8 mouse cellular contexts compared by ENCODE assay signal in the genomic region with DNA sequence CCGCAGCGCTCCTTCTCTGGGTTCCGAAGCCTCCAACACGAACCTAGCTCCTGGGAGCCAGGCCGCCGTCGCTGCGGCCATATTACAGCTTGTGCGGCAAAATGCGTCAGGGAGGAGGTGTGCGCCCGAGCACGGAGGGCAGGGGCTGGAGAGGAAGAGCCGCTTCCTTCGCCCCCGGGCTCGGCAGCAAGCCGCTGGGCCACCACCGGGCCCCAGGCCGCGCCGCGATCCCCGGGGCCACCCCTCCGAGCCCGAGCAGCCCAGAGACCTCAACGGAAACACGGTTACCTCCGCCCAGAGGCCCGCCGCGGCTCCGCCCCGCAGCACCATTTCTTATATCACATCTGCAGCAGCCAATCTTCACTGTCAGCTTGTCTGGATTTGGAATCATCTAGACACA. TPM values are rescaled to one million over a fixed set of nuclear protein-coding genes. Genes with fewer than 3 reads are reported as not detected.
DNase-seq lines count a peak whose midpoint lies in the region; ATAC-seq and TF ChIP-seq lines count a peak whose summit lies in the region.

No protein-coding gene starts in this region.

- no peak overlapping the region for H3K27ac ChIP-seq in bone marrow macrophage, adult 2 months (ENCODE audit: insufficient read depth, low read depth, low read length)
- H3K27ac ChIP-seq in forebrain, postnatal 0 days (ENCODE audit: low read depth, low read length) = no peak overlapping the region
- no peak overlapping the region for H3K27ac ChIP-seq in limb, embryonic 14.5 days (replicated peaks; ENCODE audit: low read depth, low read length)
- no peak overlapping the region for H3K27ac ChIP-seq in neural tube, embryonic 12.5 days

- peak overlapping the region; percentile 81 for H3K4me2 ChIP-seq in forebrain, postnatal 0 days (ENCODE audit: low read depth)
- peak overlapping the region; percentile 68 for H3K4me2 ChIP-seq in limb, embryonic 14.5 days (replicated peaks; ENCODE audit: low read depth, low read length, severe bottlenecking)
- peak overlapping the region; percentile 80 for H3K4me2 ChIP-seq in neural tube, embryonic 12.5 days (replicated peaks)

- WGBS in forebrain, postnatal 0 days = 5% methylated on average over 34 of the region's 34 CpGs
- WGBS in limb, embryonic 14.5 days = 2% methylated on average over 30 of the region's 34 CpGs
- WGBS in neural tube, embryonic 12.5 days = 5% methylated on average over 34 of the region's 34 CpGs

- H3K9ac ChIP-seq in forebrain, postnatal 0 days = peak overlapping the region; percentile 61
- peak overlapping the region; percentile 73 for H3K9ac ChIP-seq in limb, embryonic 14.5 days (ENCODE audit: low read depth, low read length, severe bottlenecking)
- H3K9ac ChIP-seq in neural tube, embryonic 12.5 days = peak overlapping the region; percentile 66

- TF ChIP-seq POLR2A in bone marrow macrophage, adult 2 months (IDR thresholded peaks at IDR 0.05; ENCODE audit: borderline replicate concordance, low read depth, low read length) = no peak
- TF ChIP-seq POLR2A in limb, embryonic 14.5 days (IDR thresholded peaks at IDR 0.05; ENCODE audit: borderline replicate concordance, extremely low read depth, insufficient read depth, insufficient read length) = no peak

- peaks cover 6% of the 10 kb centered on the region; the same call in 1 of the 2 replicates for H3K4me1 ChIP-seq in bone marrow macrophage, adult 2 months (ENCODE audit: control insufficient read depth, insufficient read depth, low read length)
- no peaks in the 10 kb centered on the region for H3K4me1 ChIP-seq in forebrain, postnatal 0 days (ENCODE audit: insufficient read depth)
- H3K4me1 ChIP-seq in limb, embryonic 14.5 days (ENCODE audit: control insufficient read depth, insufficient read depth, low read length) = no peaks in the 10 kb centered on the region
- peaks cover 4% of the 10 kb centered on the region; the same call in 1 of the 2 replicates for H3K4me1 ChIP-seq in neural tube, embryonic 12.5 days

- intact Hi-C loops in left cerebral cortex, postnatal 36 days (cut with DNase I) = no loop called here

- TF ChIP-seq CTCF in bone marrow macrophage, adult 2 months (IDR thresholded peaks at IDR 0.05; ENCODE audit: low read depth, low read length) = no peak
- TF ChIP-seq CTCF in forebrain, postnatal 0 days (IDR thresholded peaks at IDR 0.05; ENCODE audit: low read depth) = no peak

- peak overlapping the region; percentile 38 for H3K4me3 ChIP-seq in bone marrow macrophage, adult 2 months (ENCODE audit: insufficient read depth, low read length)
- peak overlapping the region; percentile 45 for H3K4me3 ChIP-seq in forebrain, postnatal 0 days (ENCODE audit: low read depth, low read length)
- peak overlapping the region; percentile 48 for H3K4me3 ChIP-seq in limb, embryonic 14.5 days (replicated peaks; ENCODE audit: low read length)
- peak overlapping the region; percentile 46 for H3K4me3 ChIP-seq in neural tube, embryonic 12.5 days

- DNase-seq in kidney, postnatal 14 days = peak; percentile 16
- no peak for DNase-seq in kidney, adult 9 months
- DNase-seq in forebrain, postnatal 0 days = peak; percentile 38
- no peak for DNase-seq in limb, embryonic 14.5 days (ENCODE audit: low spot score)
- DNase-seq in left cerebral cortex, postnatal 36 days (ENCODE audit: low spot score in 2 of 2) = no peak
- DNase-seq in gastrocnemius, adult 18-20 months (ENCODE audit: low spot score) = no peak

- no peaks in the 10 kb centered on the region for H3K27me3 ChIP-seq in forebrain, postnatal 0 days (ENCODE audit: insufficient read depth, low read length)
- H3K27me3 ChIP-seq in limb, embryonic 14.5 days (ENCODE audit: control insufficient read depth, insufficient read depth, low read length) = 0 out of 2 replicates have a peak, but pooled peaks cover 6% of the 10 kb centered on the region
- no peaks in the 10 kb centered on the region for H3K27me3 ChIP-seq in neural tube, embryonic 12.5 days (replicated peaks)

- peak; percentile 42 for ATAC-seq in forebrain, postnatal 0 days
- no peak for ATAC-seq in limb, embryonic 14.5 days (ENCODE audit: low FRiP score, low read depth)
- ATAC-seq in neural tube, embryonic 12.5 days (ENCODE audit: low FRiP score, low read depth) = no peak

- H3K9me3 ChIP-seq in forebrain, postnatal 0 days (ENCODE audit: low read length) = no peaks in the 10 kb centered on the region
- H3K9me3 ChIP-seq in limb, embryonic 14.5 days (ENCODE audit: control insufficient read depth, low read length) = no peaks in the 10 kb centered on the region
- no peaks in the 10 kb centered on the region for H3K9me3 ChIP-seq in neural tube, embryonic 12.5 days

- H3K36me3 ChIP-seq in forebrain, postnatal 0 days (ENCODE audit: insufficient read depth) = no peaks in the 10 kb centered on the region
- no peaks in the 10 kb centered on the region for H3K36me3 ChIP-seq in limb, embryonic 14.5 days (ENCODE audit: control insufficient read depth, insufficient read depth, low read length)
- H3K36me3 ChIP-seq in neural tube, embryonic 12.5 days = no peaks in the 10 kb centered on the region

RNA-seq across cellular contexts. Expression of gene Muc3a, which starts 22.9 kb away (rescaled TPM):
- polyA plus RNA-seq in bone marrow macrophage, adult 2 months (2012; ENCODE audit: insufficient read depth, insufficient read length, missing spikeins) = not detected in 2 replicates
- 0.10 and 0.31 TPM in 2 replicates for total RNA-seq in forebrain, postnatal 0 days (2014; rRNA removed)
- 0.13 TPM in 2 replicates for polyA plus RNA-seq in forebrain, postnatal 0 days (2015; fragmentation: Nextera tagmentation; extraction: Ambion mirVana)
- 0.73 and 1.4 TPM in 2 replicates for polyA plus RNA-seq in limb, embryonic 14.5 days (2012; rRNA removed)
- 0.10 TPM in 1 of 2 replicates, not detected in the other for polyA plus RNA-seq in limb, embryonic 14.5 days (2014; fragmentation: Nextera tagmentation; extraction: Ambion mirVana)
- not detected in 2 replicates for polyA plus RNA-seq in neural tube, embryonic 12.5 days (2016; fragmentation: Nextera tagmentation; extraction: Ambion mirVana)
- 1 to 10 TPM; 2.3 to 6.9 TPM for total RNA-seq in left cerebral cortex, postnatal 36 days (2021)
- under 1 TPM; 0.11 to 0.12 TPM for total RNA-seq in gastrocnemius, adult 18-20 months (2021)

RNA-seq across cellular contexts. Expression of gene Muc3, which starts 40.2 kb away (rescaled TPM):
- polyA plus RNA-seq in bone marrow macrophage, adult 2 months (2012; ENCODE audit: insufficient read depth, insufficient read length, missing spikeins) = not detected in 2 replicates
- not detected in 2 replicates for total RNA-seq in forebrain, postnatal 0 days (2014; rRNA removed)
- polyA plus RNA-seq in forebrain, postnatal 0 days (2015; fragmentation: Nextera tagmentation; extraction: Ambion mirVana) = not detected in 2 replicates
- not detected in 2 replicates for polyA plus RNA-seq in limb, embryonic 14.5 days (2012; rRNA removed)
- not detected in 2 replicates for polyA plus RNA-seq in limb, embryonic 14.5 days (2014; fragmentation: Nextera tagmentation; extraction: Ambion mirVana)
- not detected in 2 replicates for polyA plus RNA-seq in neural tube, embryonic 12.5 days (2016; fragmentation: Nextera tagmentation; extraction: Ambion mirVana)
- total RNA-seq in left cerebral cortex, postnatal 36 days (2021) = not detected
- not detected for total RNA-seq in gastrocnemius, adult 18-20 months (2021)

Comparison
In these comparisons a context has a peak if more than half of its experiments do, and no peak if none do; other contexts are left out.
1. DNase-seq: peak in kidney, postnatal 14 days (single experiment) and forebrain, postnatal 0 days (single experiment); none in kidney, adult 9 months (single experiment), limb, embryonic 14.5 days (single experiment), left cerebral cortex, postnatal 36 days (0 of 2) and gastrocnemius, adult 18-20 months (single experiment).
2. Peak in every context shown above with its lines, with median percentiles within 50 percentile points of each other: H3K4me3 ChIP-seq, H3K4me2 ChIP-seq and H3K9ac ChIP-seq.